Mouse (Mus musculus) right cerebral cortex, adult 18-20 months (tissue): ENCODE results near the gene Rbms1.

Experiments used
- DNase-seq: peaks from one replicate; pipeline ENCODE4 v3.0.0; 2022; ENCODE audit warnings: mixed read lengths

Gene Rbms1

DNA sequence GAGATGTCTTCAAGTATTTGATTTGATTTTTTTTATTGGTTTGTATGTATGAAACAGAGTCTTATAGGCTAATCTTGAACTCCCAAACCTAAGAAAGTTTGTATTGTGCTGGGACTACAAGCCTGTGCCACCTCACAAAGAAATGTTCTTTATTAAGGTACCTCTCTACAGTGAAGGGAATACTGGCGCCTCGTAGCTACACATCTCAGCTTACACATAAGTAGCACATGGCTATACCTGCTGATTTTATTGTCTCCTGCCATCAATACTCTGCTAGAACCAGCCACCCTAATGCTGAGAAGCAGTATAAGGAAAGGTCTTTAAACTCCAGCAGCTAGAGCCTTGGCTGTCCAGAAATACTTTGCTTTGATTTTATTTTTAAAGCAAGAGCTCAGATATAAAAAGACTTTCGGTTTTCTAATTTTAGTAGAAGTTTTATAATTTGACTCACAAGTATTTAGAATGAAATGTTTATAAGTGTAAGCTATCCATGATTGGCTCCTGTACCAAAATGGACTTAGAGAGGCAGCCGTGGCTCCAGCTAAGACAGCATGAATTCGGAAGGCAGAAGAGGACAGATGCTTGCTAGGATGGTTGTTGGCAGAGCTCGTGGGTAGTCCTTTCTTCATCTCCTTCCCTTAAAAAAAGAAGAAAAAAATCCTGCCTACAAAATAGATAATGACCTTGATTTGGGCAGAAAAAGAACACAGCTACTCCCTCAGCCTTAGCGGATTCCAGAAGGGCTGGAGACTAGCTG is 48.3 kb downstream of the Rbms1 start:
- DNase-seq, result peak; percentile 24

DNA sequence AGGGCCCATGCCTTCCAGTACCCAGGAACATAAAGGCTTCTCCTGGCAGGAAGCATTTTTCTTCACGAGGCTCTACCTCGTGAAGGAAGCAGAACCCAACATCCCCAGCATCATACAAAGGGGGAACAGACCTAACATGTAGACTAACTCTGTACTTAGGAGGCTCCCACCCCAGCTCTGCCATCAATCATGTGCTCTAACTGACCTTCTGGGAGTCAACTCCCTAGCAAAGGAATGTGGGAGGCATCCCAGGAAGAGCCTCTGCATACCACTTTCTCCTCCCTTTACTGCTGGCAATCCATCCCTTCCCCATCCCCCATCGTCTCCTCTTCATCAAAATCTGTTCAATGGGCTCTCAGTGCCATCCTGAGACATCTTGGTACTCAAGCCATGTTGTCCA is 49.7 kb downstream of the Rbms1 start:
- DNase-seq, result no peak

DNA sequence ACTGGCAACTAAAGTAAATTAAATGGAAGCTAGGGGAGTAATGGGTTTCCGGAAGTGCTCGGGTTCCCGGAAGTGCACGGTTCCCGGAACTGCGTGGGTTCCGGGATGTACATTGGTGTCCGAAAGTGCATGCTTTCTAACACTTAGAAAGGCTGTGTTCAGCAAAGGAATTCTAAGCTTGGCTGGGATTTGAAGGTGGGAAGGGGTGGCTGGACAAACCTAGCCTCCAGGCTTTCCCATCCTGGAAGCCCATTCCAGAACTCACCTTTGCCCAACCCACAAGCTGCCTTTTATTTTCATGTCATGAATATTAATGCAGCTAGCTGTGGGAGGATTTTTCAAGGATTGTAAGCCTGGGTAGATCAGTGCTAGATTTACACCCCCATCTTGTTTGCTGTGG is 51.3 kb downstream of the Rbms1 start:
- DNase-seq, result no peak

DNA sequence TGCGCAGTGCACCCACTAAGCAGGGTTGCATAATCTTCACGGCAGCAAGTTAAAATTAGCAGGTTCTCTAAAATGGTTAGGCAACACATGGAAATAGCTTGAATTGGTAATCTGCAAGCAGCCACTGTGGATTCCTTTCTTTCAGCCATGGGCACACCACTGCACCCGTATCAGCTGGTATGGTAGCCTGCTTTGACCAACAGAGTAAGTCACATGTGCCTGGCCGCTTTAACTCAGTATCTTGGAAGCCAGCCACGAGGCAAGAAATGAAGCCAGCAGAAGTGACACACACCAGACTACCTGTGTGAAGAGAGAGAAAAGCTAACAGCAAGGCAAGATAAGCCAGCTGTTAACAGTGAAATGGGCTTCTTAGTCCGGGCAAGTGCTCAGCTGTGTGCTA is 52.2 kb downstream of the Rbms1 start:
- peak; percentile 58 for DNase-seq

DNA sequence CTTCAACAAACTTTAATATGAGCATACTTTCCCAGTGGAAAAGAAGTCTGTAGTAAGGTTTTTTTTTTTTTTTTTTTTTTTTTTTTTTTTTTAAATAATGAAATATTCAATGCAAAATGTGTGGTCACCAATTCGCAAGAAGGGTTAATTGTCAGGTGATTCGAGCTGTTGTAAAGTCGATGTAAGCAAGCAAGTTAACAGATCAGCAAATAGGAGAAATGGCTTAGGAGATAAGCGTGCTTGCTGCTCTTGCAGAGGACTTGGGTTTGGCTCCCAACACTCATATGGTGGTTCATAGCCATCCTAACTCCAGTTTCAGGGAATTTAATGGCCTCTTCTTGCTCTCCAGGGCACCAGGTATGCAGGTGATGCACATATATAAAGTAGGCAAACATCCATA is 54.4 kb downstream of the Rbms1 start:
- no peak for DNase-seq

DNA sequence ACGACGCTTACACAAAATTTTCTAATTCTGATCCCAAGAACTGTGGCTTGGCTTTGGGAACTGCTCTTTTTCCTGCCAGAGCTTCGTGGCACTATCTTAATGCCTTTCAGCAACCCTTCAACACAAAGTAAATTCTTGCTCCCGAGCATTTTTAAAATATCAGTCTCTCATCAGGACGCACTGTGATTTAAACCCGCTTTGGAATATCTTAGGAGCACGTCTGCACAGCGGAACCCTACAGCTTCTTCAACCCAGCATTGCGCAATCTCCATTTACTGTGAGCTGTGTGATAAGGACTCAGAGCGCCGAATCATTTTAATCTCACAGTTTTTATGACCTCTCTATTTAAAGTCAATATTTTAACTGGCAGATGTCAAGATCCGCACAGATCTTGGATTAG is 54.9 kb downstream of the Rbms1 start:
- DNase-seq, result no peak

DNA sequence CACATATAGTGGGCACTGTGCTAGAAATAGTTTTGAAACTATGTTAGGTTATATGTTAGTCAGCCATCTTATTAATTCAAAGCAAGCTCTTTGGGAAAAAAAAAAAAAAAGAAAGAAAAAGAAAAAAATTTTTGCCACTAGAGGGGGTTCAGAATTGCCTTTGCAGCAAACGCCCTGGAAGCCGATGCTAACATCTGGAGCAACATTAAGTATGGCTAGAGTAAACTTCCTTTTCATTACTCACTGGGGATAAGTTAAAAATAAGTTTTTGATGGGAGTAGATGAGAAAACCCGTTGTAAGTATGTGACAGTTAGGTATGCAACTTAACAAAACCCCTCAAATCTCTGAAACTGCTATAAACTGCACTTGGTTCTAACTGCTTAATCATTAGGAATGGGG is 57.7 kb downstream of the Rbms1 start:
- DNase-seq, result no peak

DNA sequence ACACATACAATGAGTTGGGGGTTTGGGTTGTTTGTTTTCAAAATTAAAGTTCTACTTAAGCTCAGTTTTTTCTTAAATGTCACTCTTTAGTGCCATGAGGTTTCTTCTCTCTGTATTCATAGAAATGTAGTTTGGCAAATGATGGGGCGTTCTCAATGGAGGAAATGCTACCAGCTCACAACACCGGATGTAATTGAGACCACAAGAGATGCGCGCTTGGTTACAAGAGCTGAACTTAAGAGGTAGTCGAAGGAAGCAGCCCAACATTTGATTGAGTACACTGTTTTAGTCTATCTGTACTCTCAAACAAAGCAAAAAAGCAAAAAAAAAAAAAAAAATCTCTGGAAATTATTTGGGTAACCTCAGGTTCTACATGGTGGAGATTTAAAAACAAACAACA is 58.9 kb downstream of the Rbms1 start:
- no peak for DNase-seq

DNA sequence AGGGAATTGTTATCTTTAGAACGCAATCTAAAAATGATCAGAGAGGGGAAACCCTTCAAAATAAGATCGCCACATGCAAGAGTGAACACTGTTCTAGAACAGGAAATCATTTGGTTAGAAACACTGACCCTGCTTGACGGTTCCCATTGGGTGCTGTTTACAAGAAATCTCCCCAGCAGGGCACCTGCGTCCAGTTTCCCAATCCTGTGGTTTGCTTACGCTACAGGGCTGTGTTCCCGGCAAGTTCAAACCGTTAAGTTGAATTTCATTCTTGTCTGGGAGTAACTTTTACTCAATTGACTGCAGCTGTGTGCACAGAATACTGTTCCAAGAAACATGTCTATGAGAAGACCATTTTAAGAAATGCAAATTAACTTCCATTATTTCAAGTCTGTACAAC is 59.5 kb downstream of the Rbms1 start:
- no peak for DNase-seq

DNA sequence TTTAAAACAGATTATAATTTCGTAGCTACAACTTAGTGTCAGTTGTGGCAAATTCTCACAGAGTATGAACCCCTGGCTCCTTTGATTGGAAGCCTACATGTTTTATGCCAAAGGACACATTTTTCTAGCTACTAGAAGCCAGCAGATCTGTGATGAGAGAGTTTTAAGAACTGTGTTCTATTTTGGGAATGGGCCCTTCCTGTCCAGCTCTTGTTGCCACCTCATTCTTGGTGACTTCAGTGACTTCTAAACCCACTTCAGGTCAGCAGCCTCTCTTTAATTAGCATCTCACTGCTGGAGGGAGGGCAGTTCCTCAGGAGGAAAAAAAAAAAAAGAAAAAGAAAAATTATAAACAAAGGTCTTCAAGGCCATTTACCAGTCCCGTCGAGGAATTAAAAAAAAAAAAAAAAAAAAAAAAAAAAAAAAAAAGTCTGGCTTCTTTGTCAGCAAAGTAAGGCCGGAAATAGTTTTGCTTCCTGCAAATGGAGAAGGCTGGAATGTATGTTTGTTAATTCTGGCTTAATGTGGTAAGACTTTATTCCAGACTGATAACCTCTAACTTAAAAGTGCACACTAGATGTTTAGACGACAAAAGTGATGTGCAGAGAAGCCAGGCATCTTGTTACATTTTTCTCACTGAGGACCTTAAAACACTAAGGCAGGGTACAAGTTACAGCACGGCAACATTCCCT is 60.4 kb downstream of the Rbms1 start:
- no peak for DNase-seq

DNA sequence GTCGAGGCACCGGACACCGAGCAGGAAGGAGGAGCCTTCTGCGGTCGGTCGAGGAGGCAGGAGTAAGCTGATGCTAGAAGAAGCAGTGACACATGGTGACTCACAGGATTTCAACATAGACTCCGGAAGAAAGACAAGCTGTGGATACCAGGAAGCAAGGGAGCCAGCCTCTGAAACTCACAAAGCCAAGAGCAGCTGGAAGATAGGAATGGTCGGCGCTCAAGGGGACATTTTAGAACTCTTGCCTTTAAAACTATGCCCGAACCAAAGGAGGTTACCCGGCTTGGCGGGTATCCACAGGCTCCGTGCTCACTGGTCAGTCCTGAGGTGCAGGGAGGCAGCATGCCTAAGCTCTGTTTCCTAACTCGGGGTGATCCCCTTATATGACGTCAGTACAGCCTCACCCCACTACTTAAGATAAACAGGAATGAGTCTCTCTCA is 61.5 kb downstream of the Rbms1 start:
- peak; percentile 43 for DNase-seq

DNA sequence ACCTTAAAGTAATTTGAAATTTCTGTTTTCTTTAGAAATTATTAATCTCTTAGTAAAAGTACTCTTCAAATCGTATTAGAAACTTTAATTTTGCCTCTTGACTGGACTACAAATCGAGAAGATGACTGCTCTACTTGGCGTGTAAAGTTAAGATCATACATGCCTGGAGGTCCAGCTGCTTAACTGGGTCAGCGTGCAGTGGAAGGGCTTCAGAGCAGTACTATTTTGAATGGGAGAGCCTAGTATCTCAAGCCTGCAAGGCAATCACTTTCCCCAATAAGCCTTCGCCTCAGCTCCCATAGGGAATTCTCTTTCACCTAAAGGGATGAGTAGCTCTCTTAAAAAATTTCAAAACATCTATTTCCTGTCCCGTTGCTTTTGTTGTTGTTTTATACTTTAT is 62.0 kb downstream of the Rbms1 start:
- no peak for DNase-seq

DNA sequence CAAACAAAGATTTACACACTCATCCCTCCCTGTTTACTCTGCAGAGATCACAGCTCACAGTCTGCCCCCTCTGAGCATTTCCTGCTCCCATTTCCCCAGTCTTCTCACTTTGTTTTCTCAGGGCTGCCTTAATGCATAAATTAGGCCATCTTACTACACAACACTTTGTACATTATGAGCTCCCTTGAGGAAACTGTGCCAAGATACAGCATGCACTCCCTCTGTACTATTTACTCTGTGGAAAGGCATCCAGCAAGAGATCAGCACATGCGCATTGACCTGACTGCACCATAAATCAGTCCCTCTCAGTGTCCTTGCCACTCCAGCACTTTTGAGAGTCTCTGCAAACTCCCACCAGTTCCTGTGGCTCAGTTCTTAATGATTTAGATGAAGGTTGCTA is 70.0 kb downstream of the Rbms1 start:
- DNase-seq, result no peak

DNA sequence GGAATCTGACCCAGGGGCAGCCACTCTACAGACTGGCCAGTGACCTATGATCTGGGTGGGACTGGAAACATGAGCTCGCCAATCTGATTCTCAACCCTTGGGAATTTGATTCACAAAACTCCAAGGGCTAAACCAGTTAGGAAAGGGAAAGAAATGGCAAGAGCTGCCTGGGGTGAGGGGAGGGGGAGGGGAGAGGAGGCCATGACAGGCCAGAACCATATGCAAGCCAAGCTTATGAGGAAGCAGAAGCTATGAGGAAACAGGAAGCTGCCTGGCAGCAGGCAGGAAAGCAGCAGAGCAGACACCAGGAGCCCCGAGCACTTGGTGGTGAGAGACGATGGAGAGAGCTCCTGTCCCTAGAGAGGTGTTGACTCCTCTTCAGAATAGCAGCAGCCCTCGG is 79.1 kb downstream of the Rbms1 start:
- DNase-seq, result no peak

DNA sequence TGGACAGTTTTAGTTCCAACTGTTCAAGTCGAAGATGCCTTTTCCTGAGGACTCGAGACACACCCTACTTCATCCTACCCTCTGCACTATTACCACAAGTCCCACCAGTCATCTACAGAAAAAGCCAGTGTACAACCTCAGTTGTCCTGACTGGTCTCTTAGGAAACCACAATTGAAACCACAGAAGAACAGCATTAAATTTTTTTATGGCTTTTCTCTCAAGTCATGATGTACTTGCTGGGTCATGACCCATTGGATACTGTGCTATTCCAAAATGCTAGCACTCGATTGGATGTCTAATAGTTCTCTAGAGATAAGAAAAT is 80.0 kb downstream of the Rbms1 start:
- DNase-seq, result no peak

DNA sequence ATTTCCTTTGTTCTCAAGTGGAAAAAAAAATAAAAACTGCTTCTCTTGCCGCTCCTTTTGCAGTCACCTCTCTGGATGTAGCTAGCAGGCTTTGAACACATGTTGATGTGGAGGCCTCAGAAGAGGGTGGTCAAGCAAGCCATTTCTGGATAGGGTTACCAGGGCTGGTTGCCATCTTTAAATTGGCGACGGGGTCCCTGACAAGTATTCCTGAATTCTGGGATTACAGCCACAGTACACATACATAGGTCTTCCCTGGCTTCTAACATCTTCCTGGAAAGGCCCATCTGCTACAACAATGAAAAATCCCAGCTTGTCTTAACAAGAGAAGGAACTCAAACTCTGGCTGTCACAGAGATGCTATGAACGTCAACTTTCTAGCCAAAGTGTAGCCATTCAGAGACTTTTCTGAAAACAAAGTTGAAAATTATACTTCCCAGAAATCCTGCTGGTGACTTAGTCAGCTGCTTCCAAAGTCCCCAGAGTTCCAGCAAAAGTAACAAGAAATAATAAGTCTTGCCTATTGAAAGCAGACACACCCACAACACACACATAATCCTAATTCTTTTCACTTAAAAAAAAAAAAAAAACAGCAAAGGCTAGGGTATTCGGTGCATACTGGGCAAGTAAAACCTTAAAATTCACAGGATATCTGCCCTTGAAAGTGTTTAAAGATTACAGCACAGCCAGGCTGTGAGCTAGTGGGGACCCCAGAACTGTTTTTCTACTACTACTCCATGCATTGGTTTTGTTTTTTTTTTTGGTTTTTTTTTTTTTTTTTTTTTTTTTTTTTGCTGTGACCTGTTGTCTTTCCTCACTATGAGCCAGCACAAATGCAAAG is 80.6 kb downstream of the Rbms1 start:
- no peak for DNase-seq

DNA sequence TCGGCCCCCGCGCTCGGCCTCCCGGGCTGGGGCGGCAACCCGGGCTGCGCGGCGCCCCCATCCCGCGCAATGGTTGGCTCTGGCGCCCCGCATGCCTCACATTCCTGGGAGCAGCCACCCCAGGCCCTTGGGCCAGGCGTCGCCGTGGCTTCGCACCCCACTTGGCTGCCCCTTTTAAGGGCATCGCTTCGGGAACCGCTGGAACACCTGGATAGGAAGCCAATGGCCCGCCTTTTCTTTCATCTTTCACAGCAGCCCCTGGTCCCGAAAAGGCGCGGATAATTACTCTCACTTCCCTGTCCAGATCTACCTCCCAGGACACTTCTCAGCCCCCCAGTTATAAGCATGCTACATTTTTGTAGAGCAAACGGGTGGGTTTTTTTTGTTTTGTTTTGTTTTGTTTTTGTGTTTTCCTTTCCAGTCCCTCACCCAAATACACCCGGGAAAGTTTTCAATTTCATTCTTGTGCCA is 81.4 kb downstream of the Rbms1 start:
- no peak for DNase-seq

DNA sequence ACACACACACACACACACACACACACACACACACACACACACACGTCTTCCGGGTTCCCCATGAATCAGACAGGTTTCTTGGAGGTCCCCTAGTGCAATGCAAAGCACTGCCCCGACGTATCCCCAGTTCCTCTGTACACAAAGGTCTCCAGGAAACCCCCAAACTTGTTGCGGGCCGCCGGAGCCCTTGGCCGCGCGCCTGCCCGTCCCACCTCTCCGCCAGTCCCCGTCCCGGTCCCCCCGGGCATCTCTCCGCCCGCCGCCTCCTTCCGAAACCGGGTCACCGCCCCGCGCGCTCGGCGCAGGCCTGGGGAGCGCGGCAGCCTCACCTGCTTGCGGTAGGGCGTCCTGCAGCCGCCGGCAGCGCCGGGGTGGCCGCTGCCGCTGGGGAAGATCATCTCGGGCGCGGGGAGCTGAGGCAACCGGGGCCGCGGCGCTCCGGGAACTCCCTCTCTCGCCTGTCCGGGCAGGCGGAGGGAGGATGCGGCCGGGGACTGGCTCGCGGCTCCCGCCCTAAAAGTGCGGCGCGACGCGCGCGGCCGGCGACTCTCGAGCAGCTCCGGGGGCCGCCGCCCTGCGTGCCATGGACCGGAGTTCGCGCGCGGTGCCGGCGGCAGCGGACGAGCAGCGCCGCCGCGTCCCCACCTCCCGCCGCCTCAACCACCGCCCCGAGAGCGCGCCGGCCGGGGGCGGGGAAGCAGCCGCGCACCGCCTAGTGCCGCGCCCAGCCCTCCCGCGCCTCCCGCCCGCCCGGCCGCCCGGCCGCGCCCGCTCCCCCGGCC is 82.0 kb downstream of the Rbms1 start:
- DNase-seq, result peak; percentile 69

DNA sequence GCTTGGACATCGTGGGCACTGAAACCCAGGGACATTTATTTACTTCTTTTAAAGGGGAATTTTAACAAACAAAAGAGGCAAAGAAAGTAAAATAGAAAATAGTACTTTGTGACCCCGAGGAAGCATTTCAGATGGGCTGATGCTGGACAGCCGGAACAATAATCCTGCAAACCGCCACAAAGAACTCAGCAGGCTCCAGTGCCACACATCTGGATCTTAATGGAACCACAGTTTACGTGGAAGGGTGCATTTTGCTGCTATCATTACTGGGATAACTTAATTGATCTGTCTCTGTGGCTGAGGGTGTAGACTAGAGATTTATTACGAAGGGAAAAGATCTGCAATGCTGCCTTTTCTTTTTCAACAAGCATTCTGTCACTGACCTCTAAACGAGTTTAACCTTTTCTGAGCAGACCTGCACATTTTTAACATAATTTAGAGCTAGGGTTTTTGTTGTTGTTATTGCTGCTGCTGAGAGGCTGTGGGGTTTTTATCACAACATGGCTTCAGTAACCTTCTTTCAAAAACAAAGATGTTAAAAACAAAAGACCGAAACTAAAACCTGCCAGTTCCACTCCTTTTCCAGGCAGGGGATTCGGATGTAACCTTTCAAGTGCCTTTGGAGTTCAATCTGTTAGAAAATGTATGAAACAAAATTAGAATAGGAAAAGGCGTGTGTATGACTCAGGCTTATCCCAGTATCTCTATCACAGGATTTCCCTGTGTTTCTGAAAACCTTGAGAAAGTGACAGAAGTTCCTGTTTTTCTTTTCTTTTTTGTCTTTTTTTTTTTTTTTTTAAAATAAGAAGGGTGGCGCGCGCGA is 82.8 kb downstream of the Rbms1 start:
- no peak for DNase-seq

DNA sequence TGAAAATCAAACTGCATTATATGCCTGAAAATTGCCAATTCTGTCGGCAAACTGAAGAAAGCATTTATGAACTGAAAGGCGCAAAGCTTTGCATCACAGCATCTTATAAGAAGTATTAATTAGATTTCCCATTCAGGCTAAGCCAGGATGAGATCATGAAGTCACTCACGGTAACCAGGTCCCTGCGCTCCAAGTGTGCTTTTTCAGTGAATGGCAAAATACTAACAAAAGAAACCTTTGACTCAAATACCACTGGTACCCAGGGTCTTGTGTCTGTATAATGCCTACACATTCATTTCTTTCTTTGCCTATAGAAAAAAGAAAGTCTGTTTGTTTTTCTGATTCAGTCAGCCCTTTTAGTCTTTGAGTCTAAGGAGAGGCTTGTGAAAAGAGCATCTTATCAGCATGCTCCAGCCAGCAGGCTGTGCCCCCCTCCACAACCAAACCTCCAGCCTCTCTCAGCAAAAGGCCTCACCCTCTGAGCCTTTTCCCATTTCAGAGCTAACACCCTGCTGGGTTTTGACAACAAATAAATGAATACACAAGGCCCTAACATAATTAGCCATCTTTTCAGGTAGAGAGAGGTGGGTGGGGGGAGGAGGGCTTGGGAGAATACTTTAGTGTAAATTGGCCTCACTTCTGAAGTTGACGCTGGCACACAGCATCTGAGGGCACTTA is 83.7 kb downstream of the Rbms1 start:
- DNase-seq, result no peak
